Mouse (Mus musculus): ENCODE data around the gene Banf2. TPM values are rescaled to one million over a fixed set of nuclear protein-coding genes. Genes with fewer than 3 reads are reported as not detected.

Gene Banf2
- total and polyA plus RNA-seq, 2 experiments, result not detected

DNA sequence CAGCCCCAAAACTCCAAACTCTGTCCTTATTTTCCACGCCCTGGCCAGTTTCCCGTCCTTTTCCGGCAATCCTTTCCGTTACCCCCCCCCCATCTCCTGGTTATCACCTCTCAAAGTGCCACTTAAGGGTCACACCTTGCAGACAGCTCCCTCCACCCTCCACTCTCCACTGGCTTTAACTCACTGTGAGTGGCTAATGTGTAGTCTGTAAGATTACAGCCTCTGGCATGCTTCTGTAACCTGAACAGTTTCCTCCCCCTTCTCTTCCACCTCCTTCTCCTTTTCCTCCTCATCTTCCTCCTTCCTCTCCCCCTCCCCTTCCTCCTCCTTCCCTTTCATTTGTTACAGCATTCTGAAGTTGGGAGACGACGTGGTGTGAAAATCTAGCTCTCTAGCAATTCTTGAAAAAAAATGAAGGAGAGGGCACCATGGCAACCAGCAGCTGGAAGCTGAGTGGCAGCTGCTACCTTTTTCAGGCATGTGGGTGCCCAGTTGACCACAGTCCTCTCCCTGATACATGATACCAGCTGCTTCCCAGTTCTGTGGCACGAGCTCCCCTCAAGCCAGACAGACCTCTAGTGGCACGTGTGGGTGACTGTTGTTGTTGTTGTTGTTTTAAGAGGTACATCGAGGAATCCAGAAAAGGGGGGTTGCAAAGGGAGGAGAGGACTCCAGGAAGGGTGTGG is 55.2 kb downstream of the Banf2 start:
- H3K4me1 ChIP-seq (ENCODE audit: control insufficient read depth, insufficient read depth, low read length), result no peaks in the 10 kb centered on the region
- H3K4me3 ChIP-seq (ENCODE audit: insufficient read depth, low read depth, low read length), result no peak overlapping the region
- no peaks in the 10 kb centered on the region for H3K36me3 ChIP-seq (ENCODE audit: control insufficient read depth, insufficient read depth, low read length)
- H3K27ac ChIP-seq (replicated peaks; ENCODE audit: insufficient read depth, low read depth, low read length), result no peak overlapping the region
- no peak for DNase-seq (ENCODE audit: extremely low read depth, low read depth, low spot score)
- H3K79me2 ChIP-seq (ENCODE audit: control insufficient read depth, insufficient read depth, low read length), result no peaks in the 10 kb centered on the region
- H3K9ac ChIP-seq (ENCODE audit: low read depth, low read length), result no peak overlapping the region
- H3K27me3 ChIP-seq (ENCODE audit: control insufficient read depth, insufficient read depth, low read length), result no peaks in the 10 kb centered on the region
- TF ChIP-seq POLR2A (IDR thresholded peaks at IDR 0.05; ENCODE audit: extremely low read depth, insufficient read depth, low read length) (no peak), CTCF (IDR thresholded peaks at IDR 0.05; ENCODE audit: low read depth, low read length) (no peak)
- 86% methylated on average over 9 of the region's 9 CpGs for WGBS

DNA sequence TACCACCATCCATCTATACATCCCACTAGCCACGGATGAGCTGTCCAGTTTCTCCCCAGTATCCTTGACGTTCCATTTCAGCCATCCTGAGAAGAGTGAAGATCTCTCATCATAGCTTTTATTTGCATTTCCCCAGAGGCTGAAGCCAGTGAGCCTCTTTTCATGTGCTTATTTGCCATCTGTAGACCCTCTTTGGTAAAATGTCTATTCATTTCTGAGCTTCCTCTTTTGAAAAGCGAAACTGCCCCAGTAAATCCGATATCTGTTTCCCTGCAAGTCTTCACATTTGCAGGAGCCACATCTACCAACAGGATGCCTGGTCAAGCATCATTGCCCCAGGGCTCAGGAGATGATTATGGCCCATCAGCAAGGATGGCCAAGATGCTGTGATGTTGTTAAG is 59.9 kb downstream of the Banf2 start:
- no peaks in the 10 kb centered on the region for H3K4me1 ChIP-seq (ENCODE audit: control insufficient read depth, insufficient read depth, low read length)
- whole genome bisulfite sequencing, result 84% methylated on average over 4 of the region's 4 CpGs
- DNase-seq (ENCODE audit: extremely low read depth, low read depth, low spot score), result no peak
- TF ChIP-seq POLR2A (IDR thresholded peaks at IDR 0.05; ENCODE audit: extremely low read depth, insufficient read depth, low read length) (no peak), CTCF (IDR thresholded peaks at IDR 0.05; ENCODE audit: low read depth, low read length) (no peak)
- no peaks in the 10 kb centered on the region for H3K79me2 ChIP-seq (ENCODE audit: control insufficient read depth, insufficient read depth, low read length)
- H3K36me3 ChIP-seq (ENCODE audit: control insufficient read depth, insufficient read depth, low read length), result no peaks in the 10 kb centered on the region
- no peaks in the 10 kb centered on the region for H3K27me3 ChIP-seq (ENCODE audit: control insufficient read depth, insufficient read depth, low read length)
- H3K9ac ChIP-seq (ENCODE audit: low read depth, low read length), result no peak overlapping the region
- no peak overlapping the region for H3K4me3 ChIP-seq (ENCODE audit: insufficient read depth, low read depth, low read length)
- H3K27ac ChIP-seq (replicated peaks; ENCODE audit: insufficient read depth, low read depth, low read length), result no peak overlapping the region

DNA sequence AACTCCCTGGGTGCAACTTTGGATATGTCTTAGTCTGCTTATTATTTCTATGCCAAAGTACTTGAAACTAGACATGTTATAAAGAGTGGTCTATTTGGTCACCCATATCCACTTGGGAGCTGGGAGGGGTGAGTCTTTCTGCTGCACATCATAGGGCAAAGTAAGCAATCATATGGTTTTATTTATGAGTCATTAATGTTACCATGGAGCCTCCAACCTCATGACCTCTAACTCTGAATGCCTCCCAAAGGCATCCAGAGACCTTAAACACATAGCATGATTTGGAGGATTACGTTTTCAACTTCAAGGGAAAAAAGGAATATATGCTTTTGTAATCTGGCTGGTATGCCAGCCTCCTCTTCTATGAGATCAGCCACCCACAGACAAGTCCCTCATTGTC is 61.9 kb downstream of the Banf2 start:
- no peaks in the 10 kb centered on the region for H3K27me3 ChIP-seq (ENCODE audit: control insufficient read depth, insufficient read depth, low read length)
- DNase-seq (ENCODE audit: extremely low read depth, low read depth, low spot score), result no peak
- no peak for TF ChIP-seq CTCF (IDR thresholded peaks at IDR 0.05; ENCODE audit: low read depth, low read length)
- no peak for TF ChIP-seq POLR2A (IDR thresholded peaks at IDR 0.05; ENCODE audit: extremely low read depth, insufficient read depth, low read length)
- 100% methylated on average over 1 of the region's 1 CpGs for WGBS
- H3K27ac ChIP-seq (replicated peaks; ENCODE audit: insufficient read depth, low read depth, low read length), result no peak overlapping the region
- H3K9ac ChIP-seq (ENCODE audit: low read depth, low read length), result no peak overlapping the region
- H3K79me2 ChIP-seq (ENCODE audit: control insufficient read depth, insufficient read depth, low read length), result no peaks in the 10 kb centered on the region
- no peaks in the 10 kb centered on the region for H3K4me1 ChIP-seq (ENCODE audit: control insufficient read depth, insufficient read depth, low read length)
- H3K4me3 ChIP-seq (ENCODE audit: insufficient read depth, low read depth, low read length), result no peak overlapping the region
- H3K36me3 ChIP-seq (ENCODE audit: control insufficient read depth, insufficient read depth, low read length), result no peaks in the 10 kb centered on the region

DNA sequence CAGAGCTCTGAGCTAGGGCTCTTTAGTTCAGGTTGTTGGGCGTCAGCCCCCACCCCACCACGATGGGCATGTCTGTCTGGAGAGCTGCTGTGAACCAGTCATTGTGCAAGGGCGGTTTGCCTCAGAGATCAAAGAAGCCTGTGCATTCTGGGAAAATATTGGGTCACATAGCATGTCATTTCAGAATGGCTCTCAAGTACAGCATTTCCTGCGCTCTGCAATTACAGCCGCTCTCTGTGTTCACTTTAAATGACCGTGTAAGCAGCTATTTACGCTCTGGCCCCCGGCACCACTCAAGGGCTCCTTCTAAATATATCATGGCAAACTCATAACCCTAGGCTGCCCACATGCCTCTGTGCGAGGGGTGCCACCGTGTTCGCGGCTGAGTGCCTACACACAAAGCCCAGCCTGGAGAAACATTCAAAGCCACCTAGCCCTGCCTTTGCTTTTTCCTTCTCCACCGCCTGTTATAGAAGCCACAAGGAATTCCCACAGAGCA is 68.7 kb downstream of the Banf2 start:
- no peak overlapping the region for H3K4me3 ChIP-seq (ENCODE audit: insufficient read depth, low read depth, low read length)
- DNase-seq (ENCODE audit: extremely low read depth, low read depth, low spot score), result no peak
- no peaks in the 10 kb centered on the region for H3K79me2 ChIP-seq (ENCODE audit: control insufficient read depth, insufficient read depth, low read length)
- H3K27me3 ChIP-seq (ENCODE audit: control insufficient read depth, insufficient read depth, low read length), result no peaks in the 10 kb centered on the region
- WGBS, result 90% methylated on average over 13 of the region's 13 CpGs
- H3K9ac ChIP-seq (ENCODE audit: low read depth, low read length), result no peak overlapping the region
- no peaks in the 10 kb centered on the region for H3K36me3 ChIP-seq (ENCODE audit: control insufficient read depth, insufficient read depth, low read length)
- no peaks in the 10 kb centered on the region for H3K4me1 ChIP-seq (ENCODE audit: control insufficient read depth, insufficient read depth, low read length)
- H3K27ac ChIP-seq (replicated peaks; ENCODE audit: insufficient read depth, low read depth, low read length), result no peak overlapping the region
- no peak for TF ChIP-seq CTCF (IDR thresholded peaks at IDR 0.05; ENCODE audit: low read depth, low read length)
- no peak for TF ChIP-seq POLR2A (IDR thresholded peaks at IDR 0.05; ENCODE audit: extremely low read depth, insufficient read depth, low read length)

DNA sequence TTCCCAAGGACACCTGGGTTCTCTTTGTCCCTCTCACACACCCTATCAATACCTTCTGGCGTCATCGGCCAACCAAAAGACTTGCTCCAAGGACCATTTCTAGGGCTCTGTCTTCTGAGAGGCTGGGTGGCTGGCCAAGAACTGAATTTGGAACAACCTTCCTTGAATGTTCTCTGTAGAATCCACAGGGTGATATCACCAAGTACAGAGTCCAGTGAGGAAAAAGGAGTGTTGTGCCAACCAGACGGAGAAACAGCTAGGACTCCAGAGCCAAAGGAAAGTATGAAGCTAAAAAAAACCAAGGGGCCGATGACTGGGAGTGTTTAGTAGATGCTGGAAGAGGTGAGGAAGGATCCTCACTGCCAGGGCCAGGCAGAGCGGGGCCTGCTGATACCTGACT is 74.5 kb downstream of the Banf2 start:
- Histone ChIP-seq H3K36me3 (ENCODE audit: control insufficient read depth, insufficient read depth, low read length) (no peaks in the 10 kb centered on the region), H3K27me3 (ENCODE audit: control insufficient read depth, insufficient read depth, low read length) (no peaks in the 10 kb centered on the region), H3K79me2 (ENCODE audit: control insufficient read depth, insufficient read depth, low read length) (no peaks in the 10 kb centered on the region), H3K4me3 (ENCODE audit: insufficient read depth, low read depth, low read length) (no peak overlapping the region), H3K9ac (ENCODE audit: low read depth, low read length) (no peak overlapping the region), H3K27ac (replicated peaks; ENCODE audit: insufficient read depth, low read depth, low read length) (no peak overlapping the region), H3K4me1 (ENCODE audit: control insufficient read depth, insufficient read depth, low read length) (no peaks in the 10 kb centered on the region)
- no peak for TF ChIP-seq POLR2A (IDR thresholded peaks at IDR 0.05; ENCODE audit: extremely low read depth, insufficient read depth, low read length)
- WGBS, result 73% methylated on average over 5 of the region's 5 CpGs
- DNase-seq (ENCODE audit: extremely low read depth, low read depth, low spot score), result peak; percentile 29

DNA sequence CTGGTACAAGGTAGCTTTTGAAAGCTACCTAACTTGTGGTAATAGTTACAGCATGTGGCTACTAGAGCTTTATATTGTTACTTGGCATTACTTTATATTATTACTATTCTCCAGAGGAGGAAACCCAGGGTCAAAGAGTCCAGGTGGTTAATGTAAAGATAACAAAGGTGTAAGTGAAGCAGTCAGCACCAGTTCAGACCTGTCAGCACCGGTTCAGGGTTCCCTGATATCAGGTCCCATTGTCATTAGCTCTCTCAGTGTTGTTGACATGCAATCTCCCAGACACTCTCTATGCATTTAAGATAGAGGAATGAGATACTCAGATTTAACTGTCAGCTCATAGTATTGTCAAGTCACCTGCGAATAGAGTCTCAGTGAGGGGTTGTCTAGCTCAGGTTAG is 75.0 kb downstream of the Banf2 start:
- Histone ChIP-seq H3K4me1 (ENCODE audit: control insufficient read depth, insufficient read depth, low read length) (no peaks in the 10 kb centered on the region), H3K36me3 (ENCODE audit: control insufficient read depth, insufficient read depth, low read length) (no peaks in the 10 kb centered on the region), H3K27ac (replicated peaks; ENCODE audit: insufficient read depth, low read depth, low read length) (no peak overlapping the region), H3K27me3 (ENCODE audit: control insufficient read depth, insufficient read depth, low read length) (no peaks in the 10 kb centered on the region), H3K4me3 (ENCODE audit: insufficient read depth, low read depth, low read length) (no peak overlapping the region), H3K79me2 (ENCODE audit: control insufficient read depth, insufficient read depth, low read length) (no peaks in the 10 kb centered on the region), H3K9ac (ENCODE audit: low read depth, low read length) (no peak overlapping the region)
- no peak for TF ChIP-seq POLR2A (IDR thresholded peaks at IDR 0.05; ENCODE audit: extremely low read depth, insufficient read depth, low read length)
- no peak for TF ChIP-seq CTCF (IDR thresholded peaks at IDR 0.05; ENCODE audit: low read depth, low read length)
- WGBS, result 85% methylated on average over 2 of the region's 2 CpGs
- no peak for DNase-seq (ENCODE audit: extremely low read depth, low read depth, low spot score)
